Mouse (Mus musculus) E14TG2a.4 (cell line): Measurements from ENCODE around the gene Gprin1.

Experiments
- CTCF ChIP-seq: conservative IDR thresholded peaks from 2 replicates; pipeline ENCODE4 v1.5.1; 2014; ENCODE audit warnings: low read length
- NANOG ChIP-seq: IDR thresholded peaks from 2 replicates; pipeline ENCODE4 v1.6.1; 2014; ENCODE audit warnings: borderline replicate concordance, low read length, mixed read lengths
- POU5F1 ChIP-seq: IDR thresholded peaks from 2 replicates; pipeline ENCODE4 v1.6.1; 2014; ENCODE audit warnings: low read length, borderline replicate concordance

DNA sequence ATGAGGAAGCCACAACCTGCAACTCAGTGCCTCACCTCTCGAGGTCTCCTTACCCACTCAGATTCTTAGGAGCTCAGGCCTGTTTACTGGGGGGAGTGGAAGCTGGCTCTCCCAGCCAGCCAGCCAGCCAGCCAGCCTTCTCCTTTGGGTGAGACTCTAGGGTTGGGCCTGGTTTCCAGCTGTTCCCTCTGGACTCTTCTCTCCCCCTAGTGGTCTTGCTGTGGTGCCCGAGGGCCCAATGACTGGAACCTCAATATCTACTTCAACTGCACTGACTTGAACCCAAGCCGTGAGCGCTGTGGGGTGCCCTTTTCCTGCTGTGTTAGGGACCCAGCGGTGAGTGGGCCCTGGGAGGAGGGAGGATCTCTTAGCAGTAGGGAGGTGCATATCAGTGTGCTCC is 45.2 kb upstream of the Gprin1 start:
- TF ChIP-seq CTCF (peak; percentile 27), NANOG (no peak), POU5F1 (no peak)
